Mouse (Mus musculus): Measurements from ENCODE around the gene Tcf19.

GRCm38 (mm10) chr17:35534343-35534742, 17.7 kb upstream of the Tcf19 start:
- TF ChIP-seq CTCF (IDR thresholded peaks at IDR 0.05; ENCODE audit: low read depth) (peak; percentile 97), EP300 (optimal IDR thresholded peaks at IDR 0.05) (no peak)

Measured in stomach, postnatal 0 days (tissue).